Mouse (Mus musculus) left cerebral cortex, postnatal 10 days (tissue): ENCODE measurements around the gene Zfp979. TPM values are rescaled to one million over a fixed set of nuclear protein-coding genes. Genes with fewer than 3 reads are reported as not detected.

Experiments
- total RNA-seq, 2 experiments: library from RNA; stranded (reverse); gene quantifications; 2 replicates each; pipeline ENCODE4 v1.2.3; 2021

Zfp979 gene
- total RNA-seq, 2 experiments from 2014 or later, result 0.54 to 1.1 TPM

Other genes starting within 250 kb of the Zfp979 start
- 1 to 10 TPM; 3.4 to 6.6 TPM for gene Zfp982, start 150.1 kb downstream of the Zfp979 start, total RNA-seq
- under 1 TPM; 0.51 to 0.79 TPM for gene Gm16503, start 102.3 kb downstream of the Zfp979 start, total RNA-seq
- under 1 TPM in 1 of 2 experiments, not detected in 1; 0.12 TPM for gene Zfp985, start 89.2 kb downstream of the Zfp979 start, total RNA-seq
- gene Zfp534, start 60.0 kb upstream of the Zfp979 start, total RNA-seq, result not detected
- 1 to 10 TPM; 3.1 to 4.1 TPM for gene Zfp984, start 167.3 kb upstream of the Zfp979 start, total RNA-seq
- 10 to 100 TPM; 14.5 to 18.1 TPM for gene Zfp933, start 205.9 kb upstream of the Zfp979 start, total RNA-seq
- 10 to 100 TPM; 17.9 to 22.3 TPM for gene Miip, start 226.3 kb upstream of the Zfp979 start, total RNA-seq
- gene Fv1, start 226.5 kb upstream of the Zfp979 start, total RNA-seq, result 1 to 10 TPM; 6.5 to 7.2 TPM